Mouse (Mus musculus) heart, postnatal 36 days (tissue): Measurements from ENCODE around the gene Gm7879. TPM values are rescaled to one million over a fixed set of nuclear protein-coding genes. Genes with fewer than 3 reads are reported as not detected.

Source experiments
- DNase-seq, 2 experiments: peaks; one replicate each; pipeline ENCODE4 v3.0.0; 2021 to 2022
- intact Hi-C: fragments of 180-260 bp; cut with DNase I; formaldehyde crosslinking; loops from one replicate; pipeline ENCODE4 v1.15.1; 2025
- total RNA-seq, 2 experiments: library from RNA; stranded (reverse); gene quantifications; 2 replicates each; pipeline ENCODE4 v1.2.3; 2021

Gene Gm7879
- total RNA-seq, 2 experiments from 2014 or later = 6.6 to 6.9 TPM

DNA sequence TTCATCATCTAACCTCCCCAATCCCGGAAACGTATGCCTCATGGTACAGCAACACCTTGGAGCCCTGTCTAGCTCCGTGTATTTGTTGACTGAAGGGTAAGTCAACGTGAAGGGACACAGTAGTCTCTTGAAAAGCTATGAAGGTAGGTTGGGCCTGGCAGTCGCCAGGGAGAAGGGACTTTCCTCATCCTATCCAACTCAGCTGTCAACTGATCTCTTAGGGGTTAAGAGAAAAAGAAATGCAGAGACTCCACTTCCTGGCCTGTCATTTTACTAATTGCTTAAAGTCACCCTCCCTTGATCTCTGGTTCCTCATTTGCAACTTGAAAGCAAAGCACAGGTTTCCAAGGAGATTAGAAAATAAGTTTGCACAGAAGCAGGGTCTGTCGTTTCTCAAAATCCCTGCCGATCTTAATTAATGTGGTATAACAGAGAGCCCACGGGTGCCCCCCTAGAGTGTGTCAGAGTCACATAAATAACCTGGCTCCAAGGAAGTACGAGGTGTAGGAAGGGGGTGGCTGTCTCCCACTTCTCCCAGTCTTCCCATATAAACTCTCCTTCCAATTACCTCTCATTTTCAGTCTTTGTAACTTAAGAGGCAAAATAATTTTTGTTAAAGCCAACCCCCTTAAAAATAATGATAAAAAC, 34.5 kb downstream of the Gm7879 start:
- intact Hi-C loops = no loop called here
- DNase-seq = no peak

DNA sequence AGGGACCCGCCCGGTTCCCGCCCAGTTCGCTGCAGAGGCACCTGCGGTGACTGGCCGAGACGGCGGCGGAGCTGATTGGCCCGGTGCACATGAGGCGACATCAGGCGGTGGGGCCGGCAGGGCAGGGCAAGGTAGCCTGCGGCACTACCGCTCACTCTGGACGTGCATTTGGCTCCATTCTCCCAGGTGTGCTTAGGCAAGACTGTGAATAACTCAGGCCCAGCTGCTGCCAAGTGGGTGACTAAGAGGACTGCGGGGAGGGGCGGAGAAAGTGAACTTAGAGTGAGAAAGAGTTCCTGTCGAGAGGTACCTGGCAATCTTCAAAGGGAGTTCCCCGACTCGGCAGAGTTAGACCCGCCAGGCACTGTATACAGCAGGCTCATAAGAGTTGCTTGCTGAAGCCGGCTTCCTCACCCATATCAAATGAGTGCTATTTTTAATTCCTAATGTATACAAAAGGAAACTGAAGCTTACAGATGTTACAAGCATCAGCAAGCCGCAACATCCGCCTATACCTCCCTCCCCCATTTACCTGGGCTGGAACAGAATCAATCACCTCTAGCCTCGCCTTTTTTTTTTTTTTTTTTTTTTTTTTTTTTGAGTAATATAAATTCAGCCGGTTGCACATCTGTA, 35.3 kb downstream of the Gm7879 start:
- intact Hi-C loops = no loop called here
- peak; percentile 22 to 29 for DNase-seq

DNA sequence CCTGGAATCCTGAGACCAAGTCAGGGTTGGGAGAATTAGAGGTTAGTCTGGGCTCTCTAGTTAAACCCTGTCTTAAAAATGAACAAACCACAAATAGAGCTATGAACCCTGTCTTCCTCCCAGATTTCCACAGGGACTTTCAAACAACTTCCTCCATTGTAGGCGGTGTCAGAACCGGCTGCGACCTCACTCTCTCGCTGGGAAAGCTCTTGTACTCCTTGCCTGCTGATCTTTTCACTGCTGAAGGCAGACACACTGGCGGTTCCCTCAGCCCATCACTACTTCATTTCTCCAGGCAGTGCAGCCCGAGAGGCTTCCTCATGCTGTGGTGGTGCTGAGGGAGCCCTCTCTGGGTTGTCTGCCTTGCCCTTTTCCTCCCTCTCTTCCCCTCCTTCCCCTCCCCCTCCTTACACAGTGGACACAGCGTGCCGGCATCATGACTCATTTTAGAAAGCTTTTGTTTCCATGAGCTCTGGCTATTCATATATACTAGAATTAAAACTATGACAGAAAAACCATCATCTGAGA, 35.9 kb downstream of the Gm7879 start:
- peak; percentile 26 to 37 for DNase-seq
- intact Hi-C loops = no loop called here

DNA sequence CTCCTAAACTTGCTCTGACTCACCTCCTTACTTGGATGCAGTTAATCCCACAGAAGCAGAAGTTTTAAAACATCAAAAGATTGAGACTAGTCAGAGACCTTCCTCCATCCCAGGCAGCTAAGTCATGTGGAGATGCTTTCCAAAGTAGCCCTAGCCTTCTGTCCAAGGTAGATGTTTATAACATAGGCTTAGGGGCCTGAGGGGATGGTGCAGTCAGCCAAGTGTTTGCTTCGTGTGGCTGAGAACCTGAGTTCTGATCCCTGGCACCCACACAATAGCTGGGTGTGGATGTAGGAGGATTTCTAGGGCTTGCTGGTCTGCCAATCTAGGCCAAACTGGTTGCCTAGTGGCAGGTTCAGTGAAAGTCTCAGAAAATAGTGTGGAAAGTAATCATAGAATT, 40.3 kb downstream of the Gm7879 start:
- DNase-seq = no peak
- intact Hi-C loops = no loop called here

DNA sequence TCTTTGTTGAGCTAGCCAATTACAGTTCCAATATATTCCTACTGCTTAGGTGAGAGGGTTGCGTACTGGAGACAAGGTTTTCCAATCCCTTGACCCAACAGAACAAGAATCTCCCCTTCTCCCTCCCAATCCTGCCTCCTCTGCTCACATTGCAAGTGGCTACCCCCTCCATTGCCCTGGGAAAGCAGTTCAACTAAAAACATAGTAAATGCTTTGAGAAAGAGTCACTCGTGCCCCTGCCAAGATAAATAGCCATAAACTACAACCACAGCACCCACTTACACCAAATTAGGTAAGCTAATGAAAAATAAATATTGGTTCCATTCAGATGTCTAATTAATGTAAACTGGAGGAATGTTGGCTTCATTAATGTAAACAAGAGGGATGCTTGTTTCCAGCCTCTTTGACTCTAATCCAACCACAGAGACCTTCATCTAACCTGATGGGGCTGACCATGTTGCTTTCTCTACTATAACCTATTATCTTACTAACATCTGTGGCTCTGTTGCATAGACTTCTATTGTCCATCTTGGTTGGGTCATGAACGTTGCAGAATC, 47.0 kb downstream of the Gm7879 start:
- intact Hi-C loops = no loop called here
- no peak for DNase-seq

DNA sequence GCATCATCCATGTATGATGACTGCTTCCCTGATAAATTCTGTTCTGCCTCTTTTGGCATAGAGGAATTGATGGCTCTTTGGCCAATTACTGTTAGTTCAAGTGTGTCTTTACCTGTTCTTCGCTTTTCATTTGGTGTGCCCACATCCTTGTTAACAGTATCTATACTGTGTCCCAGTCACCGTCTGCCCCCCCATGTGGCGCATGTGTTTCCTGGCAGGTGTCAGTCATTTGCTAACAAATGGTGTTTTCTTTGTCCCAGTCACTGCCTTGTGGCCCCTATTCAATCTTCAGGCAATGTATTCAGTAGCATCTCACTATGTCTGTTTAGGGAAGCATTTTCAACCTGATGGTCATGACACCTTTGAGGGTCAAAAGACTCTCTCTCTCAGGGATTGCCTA, 48.1 kb downstream of the Gm7879 start:
- intact Hi-C loops = no loop called here
- DNase-seq = no peak

Other genes starting within 250 kb of the Gm7879 start
- 1 to 10 TPM; 1.7 to 3.7 TPM for gene Bst1, start 94.3 kb upstream of the Gm7879 start, total RNA-seq
- gene Fbxl5, start 91.5 kb upstream of the Gm7879 start, total RNA-seq = 10 to 100 TPM; 37.6 to 38.0 TPM
- 1 to 10 TPM; 8.2 to 8.5 TPM for gene Cd38, start 44.6 kb upstream of the Gm7879 start, total RNA-seq
- gene Fgfbp1, start 68.6 kb downstream of the Gm7879 start, total RNA-seq = not detected
- 10 to 100 TPM in 1 of 2 experiments, 1 to 10 TPM in 1; 7.2 to 13.9 TPM for gene Prom1, start 188.9 kb downstream of the Gm7879 start, total RNA-seq